Mouse (Mus musculus) layer of hippocampus, adult 6 months (tissue): ENCODE measurements around the gene Tceal3. TPM values are rescaled to one million over a fixed set of nuclear protein-coding genes. Genes with fewer than 3 reads are reported as not detected.

Experiments
- long read RNA-seq, 2 experiments: library from polyadenylated mRNA; unstranded; transcript quantifications; one replicate each; pipeline ENCODE4 v2.0.0; 2019 to 2020
- polyA plus RNA-seq: library from polyadenylated mRNA; unstranded; fragments of <200 nt; fragmentation: Nextera tagmentation; gene quantifications from 2 replicates; pipeline ENCODE4 v1.2.3, GENCODE M21; 2021

The Tceal3 gene
- 164 and 174 TPM in 2 replicates for polyA plus RNA-seq
- long read RNA-seq, experiment 1, transcript Tceal3-201 (3 exons, 1,116 nt) = major isoform, 111 of 145 reads
- long read RNA-seq, experiment 1, transcript Tceal3-202 (3 exons, 1,148 nt) = minor isoform, 10 of 145 reads
- long read RNA-seq, experiment 1, partial matches to known transcripts = 2 of 145 reads
- long read RNA-seq, experiment 1, other reads (novel, unspliced or antisense) = 20 of 145 reads
- long read RNA-seq, experiment 2, transcript Tceal3-201 (3 exons, 1,116 nt) = major isoform, 117 of 152 reads
- long read RNA-seq, experiment 2, transcript Tceal3-202 (3 exons, 1,148 nt) = minor isoform, 12 of 152 reads
- long read RNA-seq, experiment 2, partial matches to known transcripts = 2 of 152 reads
- long read RNA-seq, experiment 2, other reads (novel, unspliced or antisense) = 19 of 152 reads

GRCm38 (mm10) chrX:136590199-136590896 is at the start of gene Tceal3:
Gene Tceal3, plus strand, starts transcription at chrX:136590842.

GRCm38 (mm10) chrX:136543956-136544355 is 46.7 kb upstream of the Tceal3 start, which contains the start of gene Kir3dl2:
Gene Kir3dl2, minus strand, starts transcription at chrX:136544056.

GRCm38 (mm10) chrX:136707446-136708167 is 117.0 kb downstream of the Tceal3 start, which contains the start of gene Tceal1:
Gene Tceal1, plus strand, starts transcription at chrX:136707982.

Other genes with a start within 250 kb of the Tceal3 start
- not detected in 2 replicates for gene Kir3dl1, start 72.8 kb upstream of the Tceal3 start, polyA plus RNA-seq
- 0.33 TPM in 1 of 2 replicates, not detected in the other for gene Kir3dl2, start 46.8 kb upstream of the Tceal3 start, polyA plus RNA-seq
- gene Tceal1, start 117.1 kb downstream of the Tceal3 start, polyA plus RNA-seq = 28.8 and 31.3 TPM in 2 replicates
- 188 and 193 TPM in 2 replicates for gene Morf4l2, start 152.8 kb downstream of the Tceal3 start, polyA plus RNA-seq
- 0.15 and 0.18 TPM in 2 replicates for gene Glra4, start 189.3 kb downstream of the Tceal3 start, polyA plus RNA-seq
- 1,040 and 1,122 TPM in 2 replicates for gene Plp1, start 231.8 kb downstream of the Tceal3 start, polyA plus RNA-seq